Mouse (Mus musculus) forebrain, embryonic 14.5 days (tissue): ENCODE measurements at regions not wholly inside any gene's neighbourhood (a gene's known extent, or its start where the extent isn't known, plus 50 kb on each side); places are given as distances from the start of the nearest gene placed in this dataset.
A peak's percentile ranks its signal among the peaks of the same experiment; 100 is the strongest.
"Not testable (repeated sequence)": the region's sequence is repeated elsewhere in the genome, so short reads cannot be mapped to it uniquely, and the experiment has no call there.

Experiments
- ATAC-seq: fragments of 200-750 bp; cut with Nextera tagmentation; 2 replicates; pipeline ENCODE4 v1.8.0; 2017; ENCODE audit warnings: mild to moderate bottlenecking, moderate library complexity
- DNase-seq: peaks from one replicate; pipeline ENCODE4 v3.0.0-alpha.2; 2015; ENCODE audit warnings: low spot score
- H3K27ac ChIP-seq: fragments of 300-500 bp; sonication (generic); 2 replicates; pipeline ENCODE4 v1.5.1; 2014; ENCODE audit warnings: low read depth, mild to moderate bottlenecking, control low read depth, low read length, moderate library complexity
- H3K27me3 ChIP-seq: fragments of 300-500 bp; sonication (generic); replicated peaks from 2 replicates; pipeline ENCODE4 v1.6.1; 2014; ENCODE audit warnings: low read length, control low read depth, mixed read lengths; ENCODE audit not compliant: control insufficient read depth, insufficient read depth
- H3K36me3 ChIP-seq: fragments of 300-500 bp; sonication (generic); 2 replicates; pipeline ENCODE4 v1.6.1; 2014; ENCODE audit warnings: low read length, control low read depth; ENCODE audit not compliant: control insufficient read depth, insufficient read depth
- H3K4me1 ChIP-seq: fragments of 300-500 bp; sonication (generic); 2 replicates; pipeline ENCODE4 v1.6.1; 2014; ENCODE audit warnings: antibody characterized with exemption, low read length, control low read depth; ENCODE audit not compliant: control insufficient read depth, insufficient read depth
- H3K4me2 ChIP-seq: fragments of 300-500 bp; sonication (generic); 2 replicates; pipeline ENCODE4 v1.6.1; 2014; ENCODE audit warnings: mild to moderate bottlenecking, control low read depth, low read length
- H3K4me3 ChIP-seq: fragments of 300-500 bp; sonication (generic); 2 replicates; pipeline ENCODE4 v1.5.1; 2014; ENCODE audit warnings: low read depth, low read length, control low read depth
- H3K9ac ChIP-seq: fragments of 300-500 bp; sonication (generic); 2 replicates; pipeline ENCODE4 v1.6.1; 2014; ENCODE audit warnings: mild to moderate bottlenecking, low read length, control low read depth, moderate library complexity
- H3K9me3 ChIP-seq: fragments of 300-500 bp; sonication (generic); replicated peaks from 2 replicates; pipeline ENCODE4 v1.6.1; 2016; ENCODE audit warnings: low read length, control low read depth, mixed read lengths; ENCODE audit not compliant: control insufficient read depth
- WGBS: fragments of 180-500 bp; shearing (Covaris S2); extraction: QIAGEN DNeasy Blood & Tissue Kit; methylation state at CpG from one replicate; pipeline ENCODE4 v1.1.7; 2014; 5-methylcytosine and 5-hydroxymethylcytosine counted together

GRCm38 (mm10) chr19:49294980-49295379 lies 1089.2 kb downstream of the Sorcs3 start:
- no peaks in the 10 kb centered on the region for H3K36me3 ChIP-seq
- H3K4me1 ChIP-seq = peaks cover 14% of the 10 kb centered on the region
- no peak for DNase-seq
- H3K27ac ChIP-seq = no peak overlapping the region
- no peaks in the 10 kb centered on the region for H3K27me3 ChIP-seq
- ATAC-seq = no peak
- H3K4me3 ChIP-seq = no peak overlapping the region
- no peaks in the 10 kb centered on the region for H3K9me3 ChIP-seq
- no peak overlapping the region for H3K9ac ChIP-seq
- no peak overlapping the region for H3K4me2 ChIP-seq
- 74% methylated on average over 2 of the region's 2 CpGs for WGBS

GRCm38 (mm10) chr19:49299351-49300271 lies 1093.8 kb downstream of the Sorcs3 start:
- ATAC-seq (peak; percentile 92), DNase-seq (peak; percentile 94)
- WGBS = 8% methylated on average over 10 of the region's 10 CpGs
- no peak overlapping the region for H3K4me3 ChIP-seq
- H3K27me3 ChIP-seq = no peaks in the 10 kb centered on the region
- peak overlapping the region; percentile 21; the same call in 1 of the 2 replicates for H3K27ac ChIP-seq
- peak overlapping the region; percentile 39 for H3K4me2 ChIP-seq
- H3K9me3 ChIP-seq = no peaks in the 10 kb centered on the region
- no peak overlapping the region for H3K9ac ChIP-seq
- H3K4me1 ChIP-seq = peaks cover 18% of the 10 kb centered on the region
- no peaks in the 10 kb centered on the region for H3K36me3 ChIP-seq

- ATAC-seq = peak; percentile 13; the same call in 1 of the 2 replicates
- H3K4me2 ChIP-seq = no peak overlapping the region
- WGBS = 50% methylated on average over 7 of the region's 7 CpGs
- DNase-seq = peak; percentile 51
- H3K27me3 ChIP-seq = no peaks in the 10 kb centered on the region
- H3K9me3 ChIP-seq = no peaks in the 10 kb centered on the region
- H3K36me3 ChIP-seq = no peaks in the 10 kb centered on the region
- H3K27ac ChIP-seq = no peak overlapping the region
- no peak overlapping the region for H3K4me3 ChIP-seq
- no peak overlapping the region for H3K9ac ChIP-seq
- peaks cover 18% of the 10 kb centered on the region for H3K4me1 ChIP-seq
Observed at GRCm38 (mm10) chr19:49301364-49302091, 1095.7 kb downstream of the Sorcs3 start.

- Histone ChIP-seq H3K9me3 (no peaks in the 10 kb centered on the region), H3K4me2 (no peak overlapping the region), H3K36me3 (no peaks in the 10 kb centered on the region), H3K9ac (no peak overlapping the region), H3K27me3 (no peaks in the 10 kb centered on the region), H3K4me3 (no peak overlapping the region), H3K4me1 (peaks cover 3% of the 10 kb centered on the region; the same call in 1 of the 2 replicates), H3K27ac (no peak overlapping the region)
- DNase-seq (no peak), ATAC-seq (no peak)
- 100% methylated on average over 3 of the region's 3 CpGs for WGBS
Observed at GRCm38 (mm10) chr19:49305804-49306203, 1100.0 kb downstream of the Sorcs3 start.

- Histone ChIP-seq H3K9me3 (no peaks in the 10 kb centered on the region), H3K4me3 (no peak overlapping the region), H3K27ac (no peak overlapping the region), H3K4me2 (no peak overlapping the region), H3K9ac (no peak overlapping the region), H3K36me3 (no peaks in the 10 kb centered on the region), H3K27me3 (no peaks in the 10 kb centered on the region), H3K4me1 (no peaks in the 10 kb centered on the region)
- no peak for ATAC-seq
- 93% methylated on average over 1 of the region's 1 CpGs for WGBS
- no peak for DNase-seq
Observed at GRCm38 (mm10) chr19:49314229-49314628, 1108.4 kb downstream of the Sorcs3 start.

GRCm38 (mm10) chr19:49359642-49360041 lies 1153.8 kb downstream of the Sorcs3 start:
- Histone ChIP-seq H3K27me3 (no peaks in the 10 kb centered on the region), H3K4me3 (no peak overlapping the region), H3K4me2 (no peak overlapping the region), H3K27ac (no peak overlapping the region), H3K9me3 (no peaks in the 10 kb centered on the region), H3K4me1 (no peaks in the 10 kb centered on the region), H3K36me3 (no peaks in the 10 kb centered on the region), H3K9ac (no peak overlapping the region)
- 81% methylated on average over 3 of the region's 3 CpGs for WGBS
- ATAC-seq (no peak), DNase-seq (no peak)

GRCm38 (mm10) chr19:49360715-49361114 lies 1154.9 kb downstream of the Sorcs3 start:
- peak overlapping the region; percentile 41; the same call in 1 of the 2 replicates for H3K27ac ChIP-seq

GRCm38 (mm10) chr19:49361116-49361515 lies 1155.3 kb downstream of the Sorcs3 start:
- H3K4me1 ChIP-seq, H3K9me3 ChIP-seq, H3K36me3 ChIP-seq, H3K4me2 ChIP-seq, H3K4me3 ChIP-seq, H3K9ac ChIP-seq, H3K27me3 ChIP-seq: not testable (repeated sequence)
- peak overlapping the region; percentile 41; the same call in 1 of the 2 replicates for H3K27ac ChIP-seq
- DNase-seq (peak; percentile 74), ATAC-seq (peak; percentile 79)
- 37% methylated on average over 10 of the region's 11 CpGs for WGBS

More at GRCm38 (mm10) chr19:49360715-49361114, 1154.9 kb downstream of the Sorcs3 start:
- H3K4me3 ChIP-seq = no peak overlapping the region
- 58% methylated on average over 5 of the region's 5 CpGs for WGBS
- H3K4me1 ChIP-seq = no peaks in the 10 kb centered on the region
- H3K4me2 ChIP-seq = no peak overlapping the region
- no peaks in the 10 kb centered on the region for H3K27me3 ChIP-seq
- ATAC-seq (peak; percentile 50), DNase-seq (no peak)
- no peak overlapping the region for H3K9ac ChIP-seq
- no peaks in the 10 kb centered on the region for H3K9me3 ChIP-seq
- H3K36me3 ChIP-seq = no peaks in the 10 kb centered on the region
